Mouse (Mus musculus) embryonic facial prominence, embryonic 14.5 days (tissue): ENCODE measurements around the gene Bend6. TPM values are rescaled to one million over a fixed set of nuclear protein-coding genes. Genes with fewer than 3 reads are reported as not detected.

Source experiments
- ATAC-seq: fragments of 200-750 bp; cut with Nextera tagmentation; 2 replicates; pipeline ENCODE4 v1.8.0; 2017; ENCODE audit warnings: low read depth, moderate number of reproducible peaks, moderate TSS enrichment
- DNase-seq: peaks from one replicate; pipeline ENCODE4 v3.0.0-alpha.2; 2015; ENCODE audit warnings: low spot score
- H3K27ac ChIP-seq: fragments of 300-500 bp; sonication (generic); replicated peaks from 2 replicates; pipeline ENCODE4 v1.5.1; 2014; ENCODE audit warnings: low read depth, mild to moderate bottlenecking, low read length, moderate library complexity
- H3K27me3 ChIP-seq: fragments of 300-500 bp; sonication (generic); replicated peaks from 2 replicates; pipeline ENCODE4 v1.6.1; 2014; ENCODE audit warnings: low read length; ENCODE audit not compliant: control insufficient read depth, insufficient read depth
- H3K36me3 ChIP-seq: fragments of 300-500 bp; sonication (generic); 2 replicates; pipeline ENCODE4 v1.6.1; 2014; ENCODE audit warnings: low read length, mixed read lengths; ENCODE audit not compliant: control insufficient read depth, insufficient read depth
- H3K4me1 ChIP-seq: fragments of 300-500 bp; sonication (generic); 2 replicates; pipeline ENCODE4 v1.6.1; 2014; ENCODE audit warnings: antibody characterized with exemption, low read length; ENCODE audit not compliant: control insufficient read depth, insufficient read depth
- H3K4me2 ChIP-seq: fragments of 300-500 bp; sonication (generic); 2 replicates; pipeline ENCODE4 v1.6.1; 2014; ENCODE audit warnings: low read depth, mild to moderate bottlenecking, low read length, moderate library complexity, mixed read lengths
- H3K4me3 ChIP-seq: fragments of 300-500 bp; sonication (generic); 2 replicates; pipeline ENCODE4 v1.5.1; 2014; ENCODE audit warnings: low read depth, mild to moderate bottlenecking, low read length
- H3K9ac ChIP-seq: fragments of 300-500 bp; sonication (generic); 2 replicates; pipeline ENCODE4 v1.6.1; 2014; ENCODE audit warnings: low read depth, mild to moderate bottlenecking, low read length, moderate library complexity, mixed read lengths
- H3K9me3 ChIP-seq: fragments of 300-500 bp; sonication (generic); 2 replicates; pipeline ENCODE4 v1.6.1; 2016; ENCODE audit warnings: low read length; ENCODE audit not compliant: control insufficient read depth
- WGBS: fragments of 180-500 bp; shearing (Covaris S2); extraction: QIAGEN DNeasy Blood & Tissue Kit; methylation state at CpG from one replicate; pipeline ENCODE4 v1.1.7; 2014; 5-methylcytosine and 5-hydroxymethylcytosine counted together
- polyA plus RNA-seq: library from polyadenylated mRNA; unstranded; fragments of >200 nt; fragmentation: Nextera tagmentation; extraction: Ambion mirVana; gene quantifications from 2 replicates; pipeline ENCODE4 v1.2.1, GENCODE M21; 2014

The Bend6 gene
- polyA plus RNA-seq, 1 experiment from 2014 or later, result 2.0 TPM

DNA sequence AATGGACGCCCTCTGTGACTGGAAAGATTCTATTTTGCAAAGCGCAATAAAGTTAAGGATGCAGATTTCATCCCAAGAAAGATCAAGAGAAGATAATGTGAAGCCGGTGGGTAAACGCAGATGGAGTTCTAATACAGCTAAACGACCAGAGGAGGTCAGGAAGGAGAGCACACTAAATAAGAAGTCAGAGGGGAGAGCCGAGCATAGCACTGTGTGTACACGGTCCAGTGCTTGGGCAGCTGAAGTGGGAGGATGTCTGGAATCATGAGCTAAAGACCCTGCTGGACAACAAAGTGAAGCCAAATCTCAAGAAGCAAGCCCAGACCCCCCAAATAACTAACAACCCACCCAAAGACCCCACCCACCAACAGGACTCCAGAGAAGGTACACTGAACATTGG lies 15.4 kb upstream of the Bend6 start:
- Histone ChIP-seq H3K9me3 (no peaks in the 10 kb centered on the region), H3K4me2 (no peak overlapping the region), H3K27me3 (no peaks in the 10 kb centered on the region), H3K9ac (no peak overlapping the region), H3K4me1 (no peaks in the 10 kb centered on the region), H3K4me3 (no peak overlapping the region), H3K27ac (no peak overlapping the region), H3K36me3 (no peaks in the 10 kb centered on the region)
- ATAC-seq (no peak), DNase-seq (no peak)
- 69% methylated on average over 7 of the region's 7 CpGs for WGBS

DNA sequence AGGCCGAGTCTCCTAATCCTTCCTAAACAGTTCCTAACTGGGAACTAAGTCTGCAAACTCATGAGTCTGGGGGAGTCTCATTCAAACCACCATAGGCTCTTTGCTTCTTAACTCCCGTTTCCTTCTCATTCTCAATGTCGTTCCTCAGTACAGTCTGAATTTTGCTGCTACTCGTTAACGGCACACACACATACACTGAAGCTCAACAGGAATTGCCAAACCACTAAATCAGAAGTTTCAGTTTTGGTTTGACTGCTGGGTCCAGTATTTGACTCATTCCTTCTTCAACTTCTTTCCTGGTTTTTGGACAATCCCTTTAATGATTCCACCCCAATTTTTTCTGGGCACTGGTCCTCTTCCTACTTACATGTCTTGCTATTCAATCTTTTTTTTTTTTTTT lies 8.9 kb upstream of the Bend6 start:
- Histone ChIP-seq H3K9me3 (no peaks in the 10 kb centered on the region), H3K4me3 (no peak overlapping the region), H3K36me3 (no peaks in the 10 kb centered on the region), H3K27ac (no peak overlapping the region), H3K9ac (no peak overlapping the region), H3K27me3 (no peaks in the 10 kb centered on the region), H3K4me1 (no peaks in the 10 kb centered on the region), H3K4me2 (no peak overlapping the region)
- 90% methylated on average over 5 of the region's 5 CpGs for WGBS
- no peak for ATAC-seq
- DNase-seq, result no peak

DNA sequence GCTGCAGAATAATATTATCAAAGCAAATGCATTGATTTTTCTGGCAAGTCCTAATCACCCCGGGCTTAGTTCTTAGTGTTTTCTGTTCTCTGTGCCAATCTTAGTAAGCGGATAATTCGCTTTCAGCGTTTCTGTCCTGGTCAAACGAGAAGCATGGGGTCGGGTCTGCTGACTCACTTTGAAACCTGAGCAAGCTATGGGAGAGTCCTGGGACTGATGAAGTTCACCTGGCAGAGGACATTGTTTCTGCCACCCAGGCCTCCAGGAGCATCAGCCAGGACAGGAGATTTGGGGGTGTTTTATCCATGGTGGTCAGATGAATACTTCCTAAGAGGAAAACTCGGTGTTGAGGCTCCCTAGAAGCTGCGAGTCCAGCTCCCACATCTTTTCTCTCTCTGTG lies 4.0 kb upstream of the Bend6 start:
- ATAC-seq, result no peak
- 44% methylated on average over 8 of the region's 8 CpGs for WGBS
- Histone ChIP-seq H3K4me2 (no peak overlapping the region), H3K27me3 (peaks cover 8% of the 10 kb centered on the region), H3K9me3 (no peaks in the 10 kb centered on the region), H3K4me3 (no peak overlapping the region), H3K4me1 (peaks cover 10% of the 10 kb centered on the region; the same call in 1 of the 2 replicates), H3K27ac (no peak overlapping the region), H3K9ac (no peak overlapping the region), H3K36me3 (no peaks in the 10 kb centered on the region)
- DNase-seq, result no peak

DNA sequence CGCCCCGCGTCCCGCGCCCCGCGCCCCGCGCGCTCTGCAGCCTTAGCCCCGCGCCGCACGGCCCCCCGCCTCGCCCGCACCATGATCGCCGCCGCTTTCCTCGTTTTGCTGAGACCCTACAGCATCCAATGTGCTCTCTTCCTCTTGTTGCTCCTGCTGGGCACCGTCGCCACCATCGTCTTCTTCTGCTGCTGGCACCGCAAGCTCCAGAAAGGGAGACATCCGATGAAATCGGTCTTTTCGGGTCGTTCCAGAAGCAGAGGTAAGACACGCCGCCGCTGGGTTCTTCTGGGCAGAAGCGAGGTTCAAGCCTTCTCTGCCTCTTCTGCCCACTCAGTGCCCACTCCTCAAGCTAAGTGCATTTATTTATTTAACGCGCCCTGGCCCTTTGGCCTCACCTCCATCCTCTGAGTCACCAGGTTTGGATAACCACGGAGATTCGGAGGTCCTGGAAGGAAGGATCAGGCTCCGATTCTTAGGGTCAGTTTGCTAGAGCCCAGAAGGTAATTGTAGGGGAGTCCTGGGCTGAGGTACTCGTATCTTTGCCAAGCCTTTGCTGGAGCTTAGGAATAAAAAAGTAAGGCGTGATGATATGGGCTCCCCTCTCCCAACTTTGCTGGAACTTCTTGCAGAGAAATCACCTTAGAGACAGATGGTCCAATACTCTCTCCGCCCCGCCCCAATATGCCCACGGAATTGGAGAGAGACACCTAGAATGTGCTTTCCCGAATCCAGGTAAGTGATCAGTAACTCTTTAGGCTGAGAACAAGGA lies 761 bp upstream of the Bend6 start, which contains the start of gene Dst:
TSS of gene Dst (plus strand) at position 35 of the 772 bp plus-strand sequence.
- peak within 1 kb of the TSS; percentile 70 for H3K9ac ChIP-seq
- H3K36me3 ChIP-seq, result no peaks in the 10 kb centered on the region
- H3K4me1 ChIP-seq, result peaks cover 10% of the 10 kb centered on the region; the same call in 1 of the 2 replicates
- H3K9me3 ChIP-seq, result no peaks in the 10 kb centered on the region
- 4% methylated on average over 33 of the region's 44 CpGs for WGBS
- peak within 1 kb of the TSS; percentile 91 for H3K4me2 ChIP-seq
- H3K27me3 ChIP-seq, result peaks cover 18% of the 10 kb centered on the region
- H3K4me3 ChIP-seq, result peak within 1 kb of the TSS; percentile 66
- no peak for ATAC-seq
- DNase-seq, result no peak
- H3K27ac ChIP-seq, result no peak within 1 kb of the TSS

DNA sequence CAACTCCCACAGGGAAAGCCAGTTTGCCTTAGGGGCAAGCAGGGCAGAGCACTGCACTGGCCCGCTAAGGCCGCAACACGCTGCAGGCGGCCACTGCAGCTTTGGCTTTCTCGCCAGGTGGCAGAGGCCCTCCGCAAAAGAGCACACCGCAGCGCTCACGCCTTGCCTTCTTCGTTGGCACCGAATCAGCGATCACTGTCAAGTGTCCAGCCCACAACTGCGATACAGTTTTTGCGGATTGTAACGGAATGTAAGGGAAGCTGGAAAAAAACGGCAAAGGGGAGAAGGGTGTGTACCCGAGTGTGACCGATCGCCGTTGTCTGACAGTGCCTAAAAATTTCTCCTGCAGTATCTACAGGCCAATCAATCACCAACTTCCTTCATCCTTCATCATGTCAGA lies 689 bp downstream of the Bend6 start:
- Histone ChIP-seq H3K9me3 (no peaks in the 10 kb centered on the region), H3K4me3 (peak overlapping the region; percentile 66), H3K27me3 (peaks cover 18% of the 10 kb centered on the region), H3K27ac (no peak overlapping the region), H3K4me2 (peak overlapping the region; percentile 91), H3K36me3 (no peaks in the 10 kb centered on the region), H3K9ac (peak overlapping the region; percentile 28; the same call in 1 of the 2 replicates), H3K4me1 (peaks cover 10% of the 10 kb centered on the region; the same call in 1 of the 2 replicates)
- DNase-seq (peak; percentile 22), ATAC-seq (0 out of 2 replicates have a peak, but pooled peaks have one; percentile 6)
- WGBS, result 3% methylated on average over 20 of the region's 20 CpGs

DNA sequence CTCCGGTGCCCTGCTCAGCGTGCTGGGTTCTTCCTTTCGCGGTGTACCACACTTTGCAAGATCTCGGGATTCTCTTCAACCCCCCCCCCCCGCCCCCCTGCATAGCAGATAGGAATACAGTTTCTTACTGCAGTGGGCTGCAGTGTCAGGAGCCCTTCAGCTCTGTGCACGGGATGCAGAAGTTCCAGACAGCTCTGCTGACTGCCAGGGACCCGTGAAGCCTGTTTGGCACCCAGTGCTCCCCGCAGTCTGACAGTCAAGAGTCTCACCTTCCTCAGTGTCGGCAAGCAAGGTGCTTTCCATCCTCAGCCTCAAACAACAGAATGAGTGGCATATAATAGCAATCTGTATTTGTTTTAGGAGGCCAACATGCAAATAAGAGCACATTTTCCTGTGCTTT lies 1.4 kb downstream of the Bend6 start:
- no peak for DNase-seq
- Histone ChIP-seq H3K9ac (no peak overlapping the region), H3K9me3 (no peaks in the 10 kb centered on the region), H3K27me3 (peaks cover 18% of the 10 kb centered on the region), H3K36me3 (no peaks in the 10 kb centered on the region), H3K27ac (no peak overlapping the region), H3K4me1 (peaks cover 10% of the 10 kb centered on the region; the same call in 1 of the 2 replicates), H3K4me3 (no peak overlapping the region), H3K4me2 (no peak overlapping the region)
- WGBS, result 40% methylated on average over 9 of the region's 10 CpGs
- no peak for ATAC-seq

DNA sequence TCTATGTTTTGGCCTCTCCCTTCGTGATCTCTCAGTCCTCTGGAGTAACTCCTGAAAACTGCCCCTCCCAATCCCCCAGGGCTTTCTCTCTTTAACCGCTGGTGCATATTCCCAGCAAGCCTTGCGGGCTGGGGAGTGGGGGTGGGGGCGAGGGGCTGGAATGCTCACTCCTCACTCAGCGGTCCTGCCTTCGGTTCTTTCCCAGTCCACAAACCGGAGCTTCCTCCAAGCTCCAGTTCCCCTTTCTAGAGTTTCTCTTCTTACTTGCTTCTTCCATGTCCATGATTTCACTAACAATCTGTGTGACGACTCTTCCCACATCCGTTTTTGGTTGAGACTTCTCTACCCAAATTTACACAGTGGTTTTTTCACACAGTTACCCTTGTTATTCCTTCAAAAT lies 4.0 kb downstream of the Bend6 start:
- Histone ChIP-seq H3K4me1 (0 out of 2 replicates have a peak, but pooled peaks cover 3% of the 10 kb centered on the region), H3K4me2 (peak overlapping the region; percentile 11; the same call in 1 of the 2 replicates), H3K27me3 (peaks cover 18% of the 10 kb centered on the region), H3K9me3 (no peaks in the 10 kb centered on the region), H3K36me3 (no peaks in the 10 kb centered on the region), H3K27ac (no peak overlapping the region), H3K9ac (no peak overlapping the region), H3K4me3 (no peak overlapping the region)
- WGBS, result 21% methylated on average over 9 of the region's 9 CpGs
- ATAC-seq (no peak), DNase-seq (peak; percentile 27)

DNA sequence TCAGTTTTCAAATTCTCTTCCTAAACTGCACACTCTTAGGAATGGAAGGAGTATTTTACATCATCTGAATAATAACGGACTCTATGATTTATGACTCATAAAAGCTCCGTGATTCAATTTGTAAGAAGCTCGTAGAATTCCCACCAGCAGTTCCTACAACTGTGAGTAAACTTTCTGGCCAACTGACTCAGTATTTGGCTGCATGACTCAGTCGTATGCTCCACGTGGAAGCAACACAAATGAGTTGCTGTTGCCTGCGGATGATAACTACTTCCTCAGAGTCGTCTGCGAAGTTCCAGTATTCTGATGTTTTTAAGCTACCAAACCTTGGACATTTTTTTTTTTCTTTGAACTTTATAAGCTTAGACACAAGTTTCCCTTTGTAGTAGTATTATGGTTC lies 7.4 kb downstream of the Bend6 start:
- no peak overlapping the region for H3K4me3 ChIP-seq
- H3K4me1 ChIP-seq, result no peaks in the 10 kb centered on the region
- WGBS, result 78% methylated on average over 8 of the region's 8 CpGs
- no peak overlapping the region for H3K27ac ChIP-seq
- DNase-seq, result no peak
- no peaks in the 10 kb centered on the region for H3K36me3 ChIP-seq
- H3K4me2 ChIP-seq, result no peak overlapping the region
- H3K9ac ChIP-seq, result no peak overlapping the region
- H3K9me3 ChIP-seq, result no peaks in the 10 kb centered on the region
- no peaks in the 10 kb centered on the region for H3K27me3 ChIP-seq
- no peak for ATAC-seq

DNA sequence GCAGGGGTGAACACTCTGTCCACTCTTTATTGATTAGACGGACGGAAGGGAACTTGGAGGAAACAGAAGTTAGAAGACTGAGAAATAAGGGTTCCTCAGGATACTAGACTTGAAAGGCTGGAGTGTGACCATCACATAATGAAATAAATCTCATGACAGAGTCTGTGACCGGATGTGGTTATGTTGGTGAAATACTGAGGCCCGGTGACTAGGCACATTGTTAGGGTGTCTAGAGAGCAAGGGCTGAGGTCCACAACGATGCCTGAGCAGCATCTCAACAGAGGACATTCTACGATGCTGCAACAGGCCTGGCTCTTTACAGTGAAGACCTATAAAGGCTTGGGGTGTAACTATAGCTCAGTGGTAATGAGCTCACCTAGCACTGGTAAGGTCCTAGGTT lies 9.2 kb downstream of the Bend6 start:
- DNase-seq (no peak), ATAC-seq (no peak)
- Histone ChIP-seq H3K4me1 (no peaks in the 10 kb centered on the region), H3K4me2 (no peak overlapping the region), H3K27me3 (no peaks in the 10 kb centered on the region), H3K27ac (no peak overlapping the region), H3K4me3 (no peak overlapping the region), H3K9me3 (no peaks in the 10 kb centered on the region), H3K9ac (no peak overlapping the region), H3K36me3 (no peaks in the 10 kb centered on the region)
- WGBS, result 84% methylated on average over 6 of the region's 6 CpGs
